Mouse (Mus musculus) small intestine, adult 2 months (tissue): ENCODE results near the gene Ip6k3.
A peak's percentile ranks its signal among the peaks of the same experiment; 100 is the strongest.

Experiments used
- CTCF ChIP-seq: fragments of 200-500 bp; IDR thresholded peaks from 2 replicates; pipeline ENCODE4 v1.5.1; 2012; ENCODE audit warnings: low read depth, mild to moderate bottlenecking, control low read depth, inconsistent platforms, low read length, moderate library complexity, mixed read lengths; ENCODE audit not compliant: insufficient replicate concordance, insufficient read length; ENCODE audit errors: extremely low read depth
- POLR2A ChIP-seq: fragments of 200-500 bp; IDR thresholded peaks from 2 replicates; pipeline ENCODE4 v1.6.1; 2012; ENCODE audit warnings: low read depth, mild to moderate bottlenecking, control low read depth, inconsistent platforms, low read length, moderate library complexity

DNA sequence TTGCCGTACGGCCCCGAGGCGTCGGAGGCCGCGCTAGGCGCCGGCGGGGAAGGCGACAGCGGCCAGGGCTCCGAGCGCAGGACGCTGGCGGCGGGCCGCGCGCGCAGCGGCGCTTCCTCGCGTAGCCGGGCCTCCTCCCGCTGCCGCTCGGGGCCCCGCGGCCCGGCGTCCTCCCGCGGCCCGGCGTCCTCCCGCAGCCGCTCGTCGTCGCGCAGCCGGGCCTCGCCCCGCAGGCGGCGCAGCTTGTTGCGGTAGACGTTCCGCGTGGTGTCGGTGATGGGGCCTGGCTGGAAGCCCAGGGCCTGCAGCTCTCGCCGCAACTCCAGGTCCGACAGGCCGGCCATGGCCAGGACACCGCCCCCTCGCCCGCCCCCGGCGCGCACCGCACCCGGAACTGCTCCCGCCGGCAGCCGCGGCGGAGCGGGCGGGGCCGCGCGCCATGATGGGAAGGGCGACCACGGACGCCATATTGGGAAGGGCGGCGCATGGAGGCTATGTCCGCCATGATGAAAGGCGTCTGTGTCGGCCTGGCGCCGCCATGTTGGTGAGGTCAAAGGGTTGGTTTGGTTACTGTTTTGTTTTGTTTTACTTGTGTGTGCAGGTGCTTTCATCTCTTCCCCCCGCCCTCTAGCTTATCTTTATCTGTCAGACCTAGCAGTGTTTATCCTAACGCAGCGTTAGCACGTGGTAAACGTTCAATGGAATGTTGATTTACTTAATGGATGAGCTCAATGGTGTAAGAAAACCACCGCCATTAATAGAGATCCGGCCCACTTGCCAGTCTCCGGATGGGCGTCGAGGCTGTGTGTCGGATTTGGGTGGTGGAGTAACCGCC lies 36.7 kb upstream of the Ip6k3 start, which contains the start of gene Lemd2:
- TF ChIP-seq CTCF (no peak), POLR2A (peak; percentile 70)
